Mouse (Mus musculus) spleen, adult 2 months (tissue): ENCODE data around the gene Extl1. TPM values are rescaled to one million over a fixed set of nuclear protein-coding genes. Genes with fewer than 3 reads are reported as not detected.
"Not testable (repeated sequence)": the region's sequence is repeated elsewhere in the genome, so short reads cannot be mapped to it uniquely, and the experiment has no call there.

Experiments used
- DNase-seq, 2 experiments: peaks; one replicate each; pipeline versions ENCODE4 v3.0.0 to v3.0.0-alpha.2; 2012 to 2021; ENCODE audit warnings: low spot score in 2 of 2, low read depth in 1 of 2
- H3K27ac ChIP-seq: fragments of 200-500 bp; 2 replicates; pipeline ENCODE4 v1.5.1; 2012; ENCODE audit warnings: low read length, inconsistent platforms; ENCODE audit not compliant: insufficient read depth
- H3K27me3 ChIP-seq: fragments of 200-500 bp; 2 replicates; pipeline ENCODE4 v1.6.1; 2012; ENCODE audit warnings: mild to moderate bottlenecking, moderate library complexity, low read length, inconsistent platforms; ENCODE audit not compliant: control insufficient read depth, insufficient read depth
- H3K36me3 ChIP-seq: fragments of 200-500 bp; 2 replicates; pipeline ENCODE4 v1.6.1; 2012; ENCODE audit warnings: mild to moderate bottlenecking, low read length, inconsistent platforms; ENCODE audit not compliant: control insufficient read depth, insufficient read depth
- H3K4me1 ChIP-seq: fragments of 200-500 bp; 2 replicates; pipeline ENCODE4 v1.6.1; 2011; ENCODE audit warnings: inconsistent platforms; ENCODE audit not compliant: control insufficient read depth, insufficient read depth, insufficient read length
- H3K4me3 ChIP-seq: fragments of 200-500 bp; 2 replicates; pipeline ENCODE4 v1.5.1; 2011; ENCODE audit warnings: mild to moderate bottlenecking, inconsistent platforms; ENCODE audit not compliant: insufficient read depth, insufficient read length; ENCODE audit errors: extremely low read depth
- CTCF ChIP-seq: fragments of 200-500 bp; IDR thresholded peaks from 2 replicates; pipeline ENCODE4 v1.5.1; 2011; ENCODE audit warnings: mild to moderate bottlenecking, inconsistent platforms; ENCODE audit not compliant: insufficient read depth, insufficient read length, insufficient replicate concordance; ENCODE audit errors: extremely low read depth
- POLR2A ChIP-seq: fragments of 200-500 bp; IDR thresholded peaks from 2 replicates; pipeline ENCODE4 v1.6.1; 2011; ENCODE audit warnings: low read depth, low read length, inconsistent platforms
- WGBS: fragments of 180-500 bp; shearing (Covaris S2); methylation state at CpG from one replicate; pipeline ENCODE4 v1.1.7; 2018; 5-methylcytosine and 5-hydroxymethylcytosine counted together
- polyA plus RNA-seq: library from polyadenylated mRNA; depleted of rRNA; stranded (reverse); fragments of >200 nt; gene quantifications from 2 replicates; pipeline ENCODE4 v1.2.3, GENCODE M21; 2012

Extl1 gene
- polyA plus RNA-seq, 1 experiment = 7.2 TPM

DNA sequence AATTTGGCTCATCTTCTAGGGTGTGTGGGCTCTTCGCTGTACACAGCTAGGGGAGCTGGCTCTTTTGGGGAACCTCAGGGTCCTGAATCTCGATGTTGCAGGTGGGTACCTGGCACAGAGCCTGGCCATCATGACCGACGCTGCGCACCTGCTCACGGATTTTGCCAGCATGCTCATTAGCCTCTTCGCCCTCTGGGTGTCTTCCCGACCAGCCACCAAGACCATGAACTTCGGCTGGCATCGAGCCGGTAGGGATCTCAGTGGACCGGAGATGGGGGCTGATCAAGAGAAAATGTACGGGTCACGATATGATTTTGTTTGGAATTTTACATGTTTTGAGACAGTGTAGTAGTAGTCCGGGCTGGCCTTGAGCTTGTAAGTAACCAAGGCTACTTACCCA lies 37.8 kb downstream of the Extl1 start:
- no peaks in the 10 kb centered on the region for H3K36me3 ChIP-seq
- WGBS = 92% methylated on average over 15 of the region's 15 CpGs
- TF ChIP-seq POLR2A (no peak), CTCF (no peak)
- no peak for DNase-seq
- no peak overlapping the region for H3K27ac ChIP-seq
- H3K4me1 ChIP-seq = peaks cover 4% of the 10 kb centered on the region; the same call in 1 of the 2 replicates
- H3K4me3 ChIP-seq = no peak overlapping the region
- peaks cover 17% of the 10 kb centered on the region for H3K27me3 ChIP-seq

DNA sequence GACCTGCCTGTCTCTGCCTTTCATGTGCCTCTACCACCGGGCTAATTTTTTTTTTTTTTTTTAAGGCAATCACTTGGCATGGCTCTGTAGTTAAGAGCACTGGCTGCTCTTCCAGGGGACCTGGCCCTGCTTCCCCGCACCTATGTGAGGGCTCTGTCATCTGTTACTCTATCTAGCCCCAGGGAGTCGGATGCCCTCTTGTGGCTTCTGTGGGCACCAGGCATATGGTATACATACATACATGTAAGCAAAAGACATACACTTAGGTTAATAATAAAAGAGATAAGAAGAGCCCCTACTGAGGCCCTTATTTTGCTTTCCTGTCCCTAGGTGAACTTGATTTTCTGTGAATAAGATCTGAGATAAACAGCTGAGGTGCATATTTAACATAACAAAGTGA lies 39.0 kb downstream of the Extl1 start:
- 45% methylated on average over 3 of the region's 3 CpGs for WGBS
- TF ChIP-seq POLR2A = no peak
- TF ChIP-seq CTCF = no peak
- no peak overlapping the region for H3K4me3 ChIP-seq
- DNase-seq = no peak
- peaks cover 4% of the 10 kb centered on the region; the same call in 1 of the 2 replicates for H3K4me1 ChIP-seq
- no peaks in the 10 kb centered on the region for H3K36me3 ChIP-seq
- no peak overlapping the region for H3K27ac ChIP-seq
- H3K27me3 ChIP-seq = peaks cover 17% of the 10 kb centered on the region

DNA sequence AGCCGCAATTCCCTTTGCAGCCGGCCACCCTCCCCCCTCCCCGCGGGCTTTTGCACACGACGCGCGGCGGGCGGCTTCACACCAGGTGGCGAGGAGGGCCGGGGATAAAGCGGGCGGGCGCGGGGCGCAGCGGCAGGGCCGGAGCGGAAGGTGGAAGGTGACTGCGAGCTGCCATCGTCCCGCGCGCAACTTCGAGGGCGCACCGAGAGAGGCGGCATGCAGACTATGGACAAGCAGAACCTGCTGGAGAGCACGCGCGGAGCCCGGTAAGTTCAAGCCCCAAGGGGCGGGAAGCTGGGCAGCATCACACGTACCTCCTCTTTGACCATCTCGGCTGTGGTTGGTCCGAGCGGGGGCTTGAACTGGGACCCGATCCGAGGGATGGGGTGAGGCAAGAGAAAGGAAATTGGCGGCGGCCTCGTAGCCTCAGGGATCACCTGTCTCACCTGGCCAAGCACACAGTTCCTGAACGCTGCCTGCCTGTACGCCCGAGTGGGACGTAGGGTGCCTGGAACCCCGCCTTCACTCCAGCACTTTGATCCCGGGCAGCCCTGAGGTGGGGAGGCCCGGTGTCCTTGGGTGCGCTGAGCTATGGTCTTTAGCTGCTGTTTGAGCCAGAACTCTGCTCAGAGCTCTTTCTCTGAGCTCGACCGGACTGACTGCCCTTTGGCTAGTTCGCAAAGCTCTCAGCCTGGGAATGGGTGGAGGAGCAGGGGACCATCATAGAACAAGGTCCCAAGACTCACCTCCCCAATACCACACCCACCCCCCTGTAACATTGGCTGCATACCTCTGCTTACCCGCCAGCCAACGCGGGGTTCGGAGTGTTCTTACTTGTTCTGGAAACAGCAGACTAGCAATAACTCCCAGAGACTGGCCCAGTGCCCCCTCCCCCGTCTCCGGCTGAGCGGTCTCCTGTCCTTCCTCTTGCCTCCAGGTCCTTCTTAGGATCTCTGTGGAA lies 40.3 kb downstream of the Extl1 start, which contains the start of gene Slc30a2:
Gene Slc30a2, plus strand, starts transcription at position 111 of the 961 bp plus-strand sequence.
- Histone ChIP-seq H3K4me3 (peak within 1 kb of the TSS; percentile 6; the same call in 1 of the 2 replicates), H3K36me3 (no peaks in the 10 kb centered on the region), H3K27me3 (peaks cover 17% of the 10 kb centered on the region), H3K4me1 (peaks cover 4% of the 10 kb centered on the region; the same call in 1 of the 2 replicates), H3K27ac (no peak within 1 kb of the TSS)
- TF ChIP-seq CTCF (no peak), POLR2A (no peak)
- 9% methylated on average over 61 of the region's 61 CpGs for WGBS
- no peak for DNase-seq

DNA sequence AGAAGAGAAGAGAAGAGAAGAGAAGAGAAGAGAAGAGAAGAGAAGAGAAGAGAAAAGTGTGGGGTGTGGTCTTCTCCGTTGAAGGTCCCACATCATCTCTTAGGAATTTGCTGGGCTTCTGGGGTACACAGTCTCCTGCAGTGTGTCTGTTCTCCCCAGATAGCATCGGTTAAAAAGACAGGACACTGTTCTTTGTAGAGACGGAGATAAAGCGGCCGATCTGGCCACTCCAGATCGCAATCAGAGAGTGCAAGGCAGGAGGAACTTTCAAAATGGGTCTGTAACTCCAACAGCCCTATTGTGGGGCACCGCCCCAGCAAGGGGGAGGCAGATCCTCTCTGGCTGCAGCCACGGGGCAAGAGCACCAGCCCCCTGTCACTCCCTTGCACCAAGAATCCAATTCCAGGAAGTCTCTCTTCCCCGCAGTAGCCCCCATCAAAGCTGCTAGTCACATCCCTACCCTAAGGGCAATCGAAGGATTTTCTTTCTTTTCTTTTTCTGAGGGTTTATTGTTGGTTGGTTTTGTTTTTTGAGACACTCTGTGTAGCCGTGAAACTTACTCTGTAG lies 41.4 kb downstream of the Extl1 start:
- no peak for DNase-seq
- TF ChIP-seq POLR2A (no peak), CTCF (no peak)

DNA sequence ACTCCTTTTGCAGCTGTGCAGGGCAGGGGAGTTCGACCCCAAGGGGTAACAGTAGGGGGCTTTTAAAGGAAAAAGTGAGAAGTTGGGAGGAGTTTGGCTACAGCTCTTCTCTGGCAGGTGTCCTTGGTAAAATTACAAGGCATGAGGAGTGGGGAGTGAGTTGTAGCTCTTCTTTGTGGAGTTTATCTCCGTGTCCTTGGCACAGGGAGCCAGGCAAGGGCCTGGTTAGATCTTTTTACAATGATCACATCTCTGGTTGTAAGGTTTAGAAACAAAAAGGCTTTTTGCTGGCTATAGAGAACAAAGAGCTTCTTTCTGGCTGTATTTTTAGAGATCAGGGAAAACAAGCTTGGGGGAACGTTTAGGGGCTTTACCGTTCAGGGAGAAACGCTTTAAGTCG lies 42.4 kb downstream of the Extl1 start:
- H3K4me3 ChIP-seq, DNase-seq, H3K36me3 ChIP-seq, H3K27ac ChIP-seq, H3K4me1 ChIP-seq: not testable (repeated sequence)
- 73% methylated on average over 6 of the region's 6 CpGs for WGBS
- H3K27me3 ChIP-seq = peaks cover 17% of the 10 kb centered on the region

More for the DNA sequence above, 41.4 kb downstream of the Extl1 start:
- 19% methylated on average over 11 of the region's 11 CpGs for WGBS
- no peak overlapping the region for H3K27ac ChIP-seq
- no peaks in the 10 kb centered on the region for H3K36me3 ChIP-seq
- H3K4me3 ChIP-seq = no peak overlapping the region
- H3K27me3 ChIP-seq = peaks cover 17% of the 10 kb centered on the region
- H3K4me1 ChIP-seq = peaks cover 4% of the 10 kb centered on the region; the same call in 1 of the 2 replicates

DNA sequence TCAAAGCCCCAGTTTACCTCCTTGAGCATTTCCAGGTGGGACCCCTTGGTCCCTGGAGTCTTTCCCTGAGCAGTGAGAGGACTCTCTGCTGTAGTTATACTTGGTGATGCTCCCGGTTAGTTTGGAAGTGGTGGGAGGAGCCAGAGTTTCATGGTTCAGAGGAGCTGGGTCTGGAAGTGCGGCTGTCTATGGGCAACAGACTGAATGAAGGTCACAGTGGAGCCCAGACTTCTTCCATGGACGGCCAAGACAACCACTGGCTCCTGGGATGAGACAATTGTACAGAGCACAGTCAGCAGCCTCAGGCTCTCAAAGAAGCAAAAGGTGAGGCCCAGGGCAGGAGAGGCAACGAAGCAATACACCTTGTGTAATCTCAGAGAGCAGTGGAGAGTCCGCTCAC lies 53.4 kb downstream of the Extl1 start:
- 80% methylated on average over 5 of the region's 5 CpGs for WGBS
- TF ChIP-seq CTCF (no peak), POLR2A (no peak)
- H3K27ac ChIP-seq = no peak overlapping the region
- no peak for DNase-seq
- H3K27me3 ChIP-seq = no peaks in the 10 kb centered on the region
- H3K4me3 ChIP-seq = no peak overlapping the region
- H3K36me3 ChIP-seq = no peaks in the 10 kb centered on the region
- H3K4me1 ChIP-seq = no peaks in the 10 kb centered on the region

DNA sequence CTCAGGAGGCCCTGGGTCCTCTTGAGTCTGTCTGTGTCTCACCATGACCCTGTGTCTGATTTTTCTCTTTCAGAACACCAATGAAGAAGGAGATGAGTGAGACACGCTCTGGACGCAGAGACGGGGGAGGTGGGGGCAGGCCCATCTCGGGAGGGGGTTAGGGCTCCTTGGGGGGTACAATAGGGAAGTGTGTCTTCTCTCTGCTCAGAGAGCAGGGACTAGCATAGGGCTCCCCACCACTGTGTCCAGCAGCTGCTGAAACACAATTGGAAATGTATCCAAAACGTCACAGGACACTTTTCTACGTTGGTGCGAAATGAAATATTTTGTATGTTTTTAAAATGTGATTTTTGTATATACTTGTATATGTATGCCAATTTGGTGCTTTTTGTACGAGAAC lies 54.8 kb downstream of the Extl1 start:
- WGBS = 78% methylated on average over 8 of the region's 8 CpGs
- Histone ChIP-seq H3K4me1 (no peaks in the 10 kb centered on the region), H3K4me3 (no peak overlapping the region), H3K27me3 (no peaks in the 10 kb centered on the region), H3K27ac (no peak overlapping the region), H3K36me3 (no peaks in the 10 kb centered on the region)
- TF ChIP-seq POLR2A (no peak), CTCF (no peak)
- DNase-seq = no peak
